Mouse (Mus musculus) heart, adult 8-10 months (tissue): ENCODE results near the gene Adam10. TPM values are rescaled to one million over a fixed set of nuclear protein-coding genes. Genes with fewer than 3 reads are reported as not detected.

Experiments used
- DNase-seq: peaks from one replicate; pipeline ENCODE4 v3.0.0; 2022; ENCODE audit warnings: low spot score
- microRNA-seq: library from miRNA; unstranded; fragments of <30 nt; microRNA quantifications from one replicate; pipeline ENCODE4 v1.2.0, GENCODE M21; 2022
- total RNA-seq, 4 experiments: library from RNA; stranded (reverse); gene quantifications; 2 replicates each; pipeline ENCODE4 v1.2.4; 2022

The Adam10 gene
- total RNA-seq, 4 experiments from 2014 or later: 33.3 to 40.0 (median 36.2) TPM

- no peak for DNase-seq
Measured at GRCm38 (mm10) chr9:70788705-70789104, 109.9 kb downstream of the Adam10 start.

- no peak for DNase-seq
Measured at GRCm38 (mm10) chr9:70790621-70791020, 111.8 kb downstream of the Adam10 start.

- peak; percentile 3 for DNase-seq
Measured at GRCm38 (mm10) chr9:70794643-70795438, 116.0 kb downstream of the Adam10 start.

GRCm38 (mm10) chr9:70795439-70795757 lies 116.6 kb downstream of the Adam10 start:
- no peak for DNase-seq

- DNase-seq: no peak
Measured at GRCm38 (mm10) chr9:70800588-70801315, 122.0 kb downstream of the Adam10 start.

GRCm38 (mm10) chr9:70801761-70802160 lies 123.0 kb downstream of the Adam10 start:
- DNase-seq: no peak

GRCm38 (mm10) chr9:70802816-70803215 lies 124.0 kb downstream of the Adam10 start:
- DNase-seq: no peak

GRCm38 (mm10) chr9:70806069-70806468 lies 127.3 kb downstream of the Adam10 start:
- DNase-seq: no peak

- no peak for DNase-seq
Measured at GRCm38 (mm10) chr9:70807714-70808113, 128.9 kb downstream of the Adam10 start.

GRCm38 (mm10) chr9:70812551-70812950 lies 133.8 kb downstream of the Adam10 start:
- DNase-seq: no peak

- DNase-seq: no peak
Measured at GRCm38 (mm10) chr9:70816701-70817305, 138.0 kb downstream of the Adam10 start.

- no peak for DNase-seq
Measured at GRCm38 (mm10) chr9:70817396-70817795, 138.6 kb downstream of the Adam10 start.

- no peak for DNase-seq
Measured at GRCm38 (mm10) chr9:70818739-70819138, 139.9 kb downstream of the Adam10 start.

GRCm38 (mm10) chr9:70824103-70824502 lies 145.3 kb downstream of the Adam10 start:
- DNase-seq: no peak

- DNase-seq: no peak
Measured at GRCm38 (mm10) chr9:70827911-70828310, 149.1 kb downstream of the Adam10 start.

Small RNA genes within 50 kb of the gene (microRNA-seq; reads per million reads assigned to microRNA genes)
- gene Gm25149: not detected

Other genes with a start within 250 kb of the Adam10 start
- gene Rnf111, start 175.3 kb upstream of the Adam10 start, total RNA-seq: 10 to 100 TPM; 16.2 to 21.6 (median 19.5) TPM
- 10 to 100 TPM; 16.0 to 23.0 (median 19.9) TPM for gene Sltm, start 136.2 kb upstream of the Adam10 start, total RNA-seq
- under 1 TPM in 3 of 4 experiments, not detected in 1; 0.27 to 0.62 (median 0.38) TPM for gene Gm10642, start 22.7 kb upstream of the Adam10 start, total RNA-seq
- 10 to 100 TPM; 32.6 to 36.5 (median 33.9) TPM for gene Mindy2, start 21.8 kb upstream of the Adam10 start, total RNA-seq